Mouse (Mus musculus) heart, embryonic 11.5 days (tissue): ENCODE results near the gene Lrrc8b. TPM values are rescaled to one million over a fixed set of nuclear protein-coding genes. Genes with fewer than 3 reads are reported as not detected.

Experiments
- ATAC-seq: fragments of 200-750 bp; cut with Nextera tagmentation; replicated peaks from 2 replicates; pipeline ENCODE4 v1.8.0; 2017; ENCODE audit warnings: moderate library complexity; ENCODE audit not compliant: insufficient number of reproducible peaks, low FRiP score, low TSS enrichment
- H3K27ac ChIP-seq: fragments of 300-500 bp; sonication (generic); 2 replicates; pipeline ENCODE4 v1.5.1; 2014; ENCODE audit warnings: mild to moderate bottlenecking, low read depth, low read length
- H3K27me3 ChIP-seq: fragments of 300-500 bp; sonication (generic); 2 replicates; pipeline ENCODE4 v1.6.1; 2014; ENCODE audit warnings: mild to moderate bottlenecking, low read length, mixed read lengths; ENCODE audit not compliant: control insufficient read depth, insufficient read depth
- H3K36me3 ChIP-seq: fragments of 300-500 bp; sonication (generic); 2 replicates; pipeline ENCODE4 v1.6.1; 2014; ENCODE audit warnings: mild to moderate bottlenecking, low read length, moderate library complexity, mixed read lengths; ENCODE audit not compliant: control insufficient read depth, insufficient read depth
- H3K4me1 ChIP-seq: fragments of 300-500 bp; sonication (generic); 2 replicates; pipeline ENCODE4 v1.6.1; 2014; ENCODE audit warnings: low read length; ENCODE audit not compliant: control insufficient read depth, insufficient read depth
- H3K4me2 ChIP-seq: fragments of 300-500 bp; sonication (generic); 2 replicates; pipeline ENCODE4 v1.6.1; 2014; ENCODE audit warnings: mild to moderate bottlenecking, moderate library complexity
- H3K4me3 ChIP-seq: fragments of 300-500 bp; sonication (generic); 2 replicates; pipeline ENCODE4 v1.5.1; 2014; ENCODE audit warnings: low read depth, low read length
- H3K9ac ChIP-seq: fragments of 300-500 bp; sonication (generic); 2 replicates; pipeline ENCODE4 v1.6.1; 2014; ENCODE audit warnings: mild to moderate bottlenecking, low read depth, low read length, moderate library complexity
- H3K9me3 ChIP-seq: fragments of 300-500 bp; sonication (generic); replicated peaks from 2 replicates; pipeline ENCODE4 v1.6.1; 2016; ENCODE audit warnings: low read length; ENCODE audit not compliant: control insufficient read depth
- WGBS: fragments of 180-500 bp; shearing (Covaris S2); extraction: QIAGEN DNeasy Blood & Tissue Kit; methylation state at CpG from one replicate; pipeline ENCODE4 v1.1.7; 2014; ENCODE audit not compliant: insufficient replicate concordance; 5-methylcytosine and 5-hydroxymethylcytosine counted together
- polyA plus RNA-seq: library from polyadenylated mRNA; unstranded; fragments of >200 nt; fragmentation: Nextera tagmentation; extraction: Ambion mirVana; gene quantifications from 2 replicates; pipeline ENCODE4 v1.2.1, GENCODE M21; 2014

Gene Lrrc8b
- polyA plus RNA-seq, 1 experiment from 2014 or later, result 6.2 TPM

DNA sequence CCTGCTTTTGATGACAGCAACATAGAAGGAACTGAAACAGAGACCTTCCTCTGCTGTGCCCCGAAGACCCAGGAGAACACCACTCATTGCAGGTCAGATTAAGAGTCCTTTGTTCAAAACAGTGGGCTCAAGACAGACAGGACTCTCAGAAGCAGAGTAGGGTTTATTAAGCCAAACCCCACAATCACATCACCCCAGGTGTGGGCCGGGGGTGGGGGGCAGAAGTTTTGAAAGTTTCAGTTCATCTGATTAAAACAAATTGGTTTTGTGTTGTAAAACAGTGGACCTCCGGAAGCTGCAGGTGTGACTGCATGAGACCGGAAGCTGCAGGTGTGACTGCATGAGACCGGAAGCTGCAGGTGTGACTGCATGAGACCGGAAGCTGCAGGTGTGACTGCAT lies 14.0 kb upstream of the Lrrc8b start:
- H3K36me3 ChIP-seq, result no peaks in the 10 kb centered on the region
- H3K4me1 ChIP-seq, result no peaks in the 10 kb centered on the region
- no peak overlapping the region for H3K27ac ChIP-seq
- no peak for ATAC-seq
- H3K4me3 ChIP-seq, result no peak overlapping the region
- no peak overlapping the region for H3K9ac ChIP-seq
- 87% methylated on average over 5 of the region's 6 CpGs for WGBS
- no peaks in the 10 kb centered on the region for H3K27me3 ChIP-seq
- H3K9me3 ChIP-seq, result no peaks in the 10 kb centered on the region
- no peak overlapping the region for H3K4me2 ChIP-seq

DNA sequence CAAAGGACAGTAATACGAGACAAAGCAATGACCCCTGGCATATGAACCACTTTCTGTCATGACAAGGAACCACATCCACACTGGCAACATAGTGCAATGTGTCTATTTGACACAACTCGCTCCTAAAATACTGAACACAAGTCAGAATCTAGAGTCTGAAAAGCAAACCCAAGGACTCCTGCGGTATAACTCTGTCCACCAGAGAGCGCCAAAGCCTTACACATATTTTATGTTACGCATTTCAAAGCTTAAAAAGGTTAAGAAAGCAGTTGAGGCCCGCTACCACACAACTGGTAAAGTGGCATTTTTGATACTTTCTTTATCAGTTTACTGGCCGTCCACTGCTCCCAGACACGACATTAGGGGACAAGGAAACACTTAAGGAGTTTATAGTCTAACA lies 10.6 kb upstream of the Lrrc8b start:
- H3K9me3 ChIP-seq, result no peaks in the 10 kb centered on the region
- no peaks in the 10 kb centered on the region for H3K27me3 ChIP-seq
- 10% methylated on average over 8 of the region's 8 CpGs for WGBS
- no peak overlapping the region for H3K4me2 ChIP-seq
- no peak overlapping the region for H3K9ac ChIP-seq
- no peak overlapping the region for H3K27ac ChIP-seq
- no peak overlapping the region for H3K4me3 ChIP-seq
- ATAC-seq, result no peak
- no peaks in the 10 kb centered on the region for H3K4me1 ChIP-seq
- H3K36me3 ChIP-seq, result no peaks in the 10 kb centered on the region

DNA sequence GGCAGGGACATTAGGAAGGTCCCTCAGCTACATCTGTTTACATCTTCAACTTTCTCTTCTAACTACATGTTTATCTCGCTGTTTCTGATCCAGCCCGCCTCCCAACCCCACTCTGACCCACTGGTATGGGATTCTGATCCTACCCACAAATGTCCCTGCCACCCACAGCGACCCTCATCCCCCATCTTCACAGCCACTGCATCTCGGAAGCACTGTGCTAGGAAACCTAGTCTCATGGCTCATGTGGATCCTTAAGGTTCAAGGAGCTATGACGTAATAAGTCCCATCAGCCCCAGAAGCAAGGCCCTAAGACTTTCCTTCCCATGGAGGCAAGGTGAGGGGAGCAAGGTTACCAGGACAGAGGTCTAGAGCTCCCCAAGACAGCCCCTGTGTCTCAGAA lies 7.9 kb upstream of the Lrrc8b start:
- H3K9ac ChIP-seq, result no peak overlapping the region
- no peak overlapping the region for H3K4me3 ChIP-seq
- no peaks in the 10 kb centered on the region for H3K9me3 ChIP-seq
- no peak overlapping the region for H3K4me2 ChIP-seq
- H3K27ac ChIP-seq, result no peak overlapping the region
- no peaks in the 10 kb centered on the region for H3K27me3 ChIP-seq
- no peaks in the 10 kb centered on the region for H3K36me3 ChIP-seq
- ATAC-seq, result no peak
- WGBS, result 86% methylated on average over 5 of the region's 5 CpGs
- no peaks in the 10 kb centered on the region for H3K4me1 ChIP-seq

DNA sequence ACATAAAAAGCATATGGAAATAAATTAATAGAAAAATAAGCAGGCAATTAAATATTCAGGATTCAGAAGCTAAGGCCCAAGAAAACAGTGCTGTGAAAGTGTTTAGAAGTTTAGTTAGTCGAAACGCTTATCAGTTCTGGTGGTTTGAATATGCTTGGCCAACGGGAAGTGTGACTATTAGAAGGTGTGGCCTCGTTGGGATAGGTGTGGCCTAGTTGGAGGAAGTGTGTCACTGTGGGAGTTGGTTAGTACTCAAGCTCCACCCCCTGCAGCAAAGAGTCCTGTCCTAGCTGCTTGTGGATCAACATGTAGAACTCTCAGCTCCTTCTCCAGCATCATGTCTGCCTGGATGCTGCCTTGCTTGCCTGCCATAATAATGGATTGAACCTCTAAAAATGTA lies 6.5 kb upstream of the Lrrc8b start:
- peak overlapping the region; percentile 14 for H3K4me2 ChIP-seq
- no peaks in the 10 kb centered on the region for H3K9me3 ChIP-seq
- no peaks in the 10 kb centered on the region for H3K27me3 ChIP-seq
- no peak overlapping the region; the same call in 1 of the 2 replicates for H3K4me3 ChIP-seq
- WGBS, result 78% methylated on average over 4 of the region's 4 CpGs
- H3K27ac ChIP-seq, result no peak overlapping the region
- no peaks in the 10 kb centered on the region for H3K36me3 ChIP-seq
- peak; percentile 74 for ATAC-seq
- H3K9ac ChIP-seq, result no peak overlapping the region
- H3K4me1 ChIP-seq, result no peaks in the 10 kb centered on the region

DNA sequence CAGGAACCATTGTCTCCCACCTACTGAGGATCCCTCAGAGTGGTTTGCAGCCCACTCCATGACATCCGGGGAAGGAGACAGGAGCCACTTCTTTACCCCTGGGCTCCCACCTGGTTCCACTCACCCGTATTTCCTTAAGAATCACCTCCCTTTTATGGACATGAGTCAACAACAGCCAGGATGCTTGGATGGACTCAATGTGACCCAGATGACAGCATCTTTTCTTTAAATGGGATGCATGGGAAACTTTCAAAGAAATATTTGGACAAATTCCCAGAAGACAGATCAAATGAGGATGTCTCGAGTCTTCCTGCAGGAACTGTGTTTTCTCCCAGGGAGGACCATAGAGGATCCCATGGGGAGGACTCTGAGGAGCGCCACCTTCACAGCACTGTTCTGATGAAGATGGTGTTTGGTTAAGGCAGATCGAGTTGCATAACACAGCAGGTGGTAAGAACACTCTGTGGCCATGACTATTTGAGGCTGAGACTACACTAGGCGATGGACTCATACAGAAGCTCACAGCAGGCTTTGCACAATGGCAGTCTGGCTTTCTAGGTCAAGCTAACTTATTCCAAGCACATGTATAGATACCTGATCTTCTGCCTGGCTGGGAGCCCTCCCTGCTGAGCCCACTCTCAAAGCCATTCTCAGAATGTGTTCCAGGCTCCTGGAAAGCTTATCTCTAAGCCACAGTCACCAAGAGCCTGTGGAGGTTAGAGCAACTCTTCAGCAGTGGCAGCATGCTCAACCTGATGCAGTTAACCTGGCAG lies 4.9 kb upstream of the Lrrc8b start:
- ATAC-seq, result peak; percentile 28; the same call in 1 of the 2 replicates

DNA sequence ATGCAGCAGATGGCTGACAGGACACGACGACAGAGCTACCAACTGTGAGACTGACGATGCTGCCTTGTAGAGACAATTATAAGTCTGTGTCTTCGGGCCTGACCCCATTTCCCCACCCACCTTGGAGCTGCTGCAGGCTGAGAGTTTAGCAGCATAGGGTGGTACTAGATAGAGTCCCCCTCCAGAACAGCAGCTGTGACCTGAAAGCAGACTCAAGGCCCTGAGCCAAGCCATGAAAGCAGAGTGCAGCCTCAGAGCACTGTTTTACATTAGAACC lies 4.3 kb upstream of the Lrrc8b start:
- Histone ChIP-seq H3K9ac (no peak overlapping the region), H3K4me1 (no peaks in the 10 kb centered on the region), H3K27me3 (no peaks in the 10 kb centered on the region), H3K36me3 (no peaks in the 10 kb centered on the region), H3K4me3 (no peak overlapping the region), H3K9me3 (no peaks in the 10 kb centered on the region), H3K4me2 (no peak overlapping the region), H3K27ac (0 out of 2 replicates have a peak overlapping the region, but pooled peaks have one; percentile 50)
- 45% methylated on average over 4 of the region's 4 CpGs for whole genome bisulfite sequencing
- ATAC-seq, result no peak

More for the DNA sequence above, 4.9 kb upstream of the Lrrc8b start:
- Histone ChIP-seq H3K27ac (peak overlapping the region; percentile 24; the same call in 1 of the 2 replicates), H3K36me3 (no peaks in the 10 kb centered on the region), H3K4me1 (no peaks in the 10 kb centered on the region), H3K9me3 (no peaks in the 10 kb centered on the region), H3K4me3 (no peak overlapping the region), H3K4me2 (peak overlapping the region; percentile 27), H3K27me3 (no peaks in the 10 kb centered on the region), H3K9ac (no peak overlapping the region)
- WGBS, result 72% methylated on average over 6 of the region's 6 CpGs

DNA sequence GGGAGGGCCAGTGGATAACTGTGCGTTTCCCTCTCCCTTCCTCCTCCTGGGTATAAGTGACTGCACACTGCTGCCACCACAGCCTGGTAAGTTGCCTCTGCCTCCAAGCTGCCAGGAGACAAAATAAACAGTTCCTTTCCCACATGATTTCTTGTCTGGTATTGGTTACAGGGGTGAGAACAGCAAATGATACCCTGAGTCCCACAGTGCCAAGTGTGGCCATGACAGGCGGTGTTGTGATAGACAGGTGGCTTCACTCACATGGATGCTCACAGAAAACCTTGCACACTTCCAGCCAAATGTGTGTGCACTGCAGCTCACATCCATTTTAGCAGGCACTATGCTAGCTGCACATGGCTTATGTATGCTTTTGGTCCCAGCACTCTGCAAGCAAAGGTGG lies 3.8 kb upstream of the Lrrc8b start:
- Histone ChIP-seq H3K27ac (no peak overlapping the region), H3K4me3 (no peak overlapping the region), H3K36me3 (no peaks in the 10 kb centered on the region), H3K4me2 (no peak overlapping the region), H3K9me3 (no peaks in the 10 kb centered on the region), H3K27me3 (no peaks in the 10 kb centered on the region), H3K9ac (no peak overlapping the region), H3K4me1 (no peaks in the 10 kb centered on the region)
- 79% methylated on average over 2 of the region's 2 CpGs for WGBS
- no peak for ATAC-seq

DNA sequence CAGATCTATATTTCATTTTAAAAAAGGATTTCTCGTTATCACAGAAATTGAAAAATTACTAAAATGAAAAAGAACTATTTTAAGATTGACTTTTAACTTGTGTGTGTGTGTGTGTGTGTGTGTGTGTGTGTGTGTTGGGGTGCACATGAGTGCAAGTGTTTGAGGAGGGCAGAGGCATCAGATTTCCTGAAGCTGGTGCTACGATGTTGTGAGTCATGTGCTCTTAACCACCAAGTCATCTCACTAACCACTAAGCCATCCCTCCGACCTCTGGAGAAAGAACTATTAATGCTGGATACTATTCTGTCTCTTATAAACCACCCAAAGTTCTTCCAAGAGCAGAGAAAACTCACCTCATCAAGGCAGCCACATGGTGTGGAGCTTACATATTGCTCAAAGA lies 2.9 kb upstream of the Lrrc8b start:
- 81% methylated on average over 3 of the region's 3 CpGs for WGBS
- no peaks in the 10 kb centered on the region for H3K9me3 ChIP-seq
- no peaks in the 10 kb centered on the region for H3K36me3 ChIP-seq
- no peak overlapping the region for H3K4me2 ChIP-seq
- no peaks in the 10 kb centered on the region for H3K27me3 ChIP-seq
- no peak for ATAC-seq
- no peak overlapping the region for H3K9ac ChIP-seq
- no peak overlapping the region for H3K27ac ChIP-seq
- no peak overlapping the region for H3K4me3 ChIP-seq
- H3K4me1 ChIP-seq, result no peaks in the 10 kb centered on the region
